Mouse (Mus musculus) megakaryocyte, embryonic 14.5 days (primary cell): ENCODE measurements at regions not wholly inside any gene's neighbourhood (a gene's known extent, or its start where the extent isn't known, plus 50 kb on each side); places are given as distances from the start of the nearest gene placed in this dataset.
"Not testable (repeated sequence)": the region's sequence is repeated elsewhere in the genome, so short reads cannot be mapped to it uniquely, and the experiment has no call there.

Experiments
- FLI1 ChIP-seq: IDR thresholded peaks from 2 replicates; pipeline ENCODE4 v1.6.1; 2012; ENCODE audit warnings: low read length, inconsistent platforms, mixed read lengths
- GATA1 ChIP-seq: IDR thresholded peaks from 3 replicates; pipeline ENCODE4 v1.6.1; 2012; ENCODE audit warnings: mixed read lengths, low read length, inconsistent platforms, borderline replicate concordance

DNA sequence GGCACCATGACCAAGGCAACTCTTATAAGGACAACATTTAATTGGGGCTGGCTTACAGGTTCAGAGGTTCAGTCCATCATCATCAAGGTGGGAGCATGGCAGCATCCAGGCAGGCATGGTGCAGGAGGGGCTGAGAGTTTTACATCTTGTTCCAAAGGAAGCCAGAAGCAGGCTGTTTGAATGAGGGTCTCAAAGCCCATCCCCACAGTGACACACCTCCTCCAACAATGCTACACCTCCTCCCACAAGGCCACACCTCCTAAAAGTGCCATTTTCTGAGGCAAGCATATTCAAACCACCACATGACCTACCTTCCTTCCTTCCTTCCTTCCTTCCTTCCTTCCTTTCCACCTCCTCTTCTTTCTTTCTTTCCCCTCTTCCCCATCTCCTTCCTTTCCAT lies 84.5 kb upstream of the Cpsf6 start:
- not testable (repeated sequence) for TF ChIP-seq GATA1, FLI1
